Mouse (Mus musculus) midbrain, embryonic 15.5 days (tissue): ENCODE measurements at regions not wholly inside any gene's neighbourhood (a gene's known extent, or its start where the extent isn't known, plus 50 kb on each side); places are given as distances from the start of the nearest gene placed in this dataset.
A peak's percentile ranks its signal among the peaks of the same experiment; 100 is the strongest.

ENCODE experiments used
- ATAC-seq: fragments of 200-750 bp; cut with Nextera tagmentation; replicated peaks from 2 replicates; pipeline ENCODE4 v1.8.0; 2017; ENCODE audit warnings: moderate TSS enrichment
- H3K27ac ChIP-seq: fragments of 300-500 bp; sonication (generic); 2 replicates; pipeline ENCODE4 v1.5.1; 2015; ENCODE audit warnings: mild to moderate bottlenecking, inconsistent platforms
- H3K27me3 ChIP-seq: fragments of 300-500 bp; sonication (generic); replicated peaks from 2 replicates; pipeline ENCODE4 v1.6.1; 2015; ENCODE audit warnings: inconsistent platforms
- H3K36me3 ChIP-seq: fragments of 300-500 bp; sonication (generic); replicated peaks from 2 replicates; pipeline ENCODE4 v1.6.1; 2015; ENCODE audit warnings: inconsistent platforms
- H3K4me1 ChIP-seq: fragments of 300-500 bp; sonication (generic); 2 replicates; pipeline ENCODE4 v1.6.1; 2015; ENCODE audit warnings: inconsistent platforms
- H3K4me2 ChIP-seq: fragments of 300-500 bp; sonication (generic); 2 replicates; pipeline ENCODE4 v1.6.1; 2015; ENCODE audit warnings: inconsistent platforms, mild to moderate bottlenecking, moderate library complexity
- H3K4me3 ChIP-seq: fragments of 300-500 bp; sonication (generic); 2 replicates; pipeline ENCODE4 v1.5.1; 2015; ENCODE audit warnings: mild to moderate bottlenecking, inconsistent platforms
- H3K9ac ChIP-seq: fragments of 300-500 bp; sonication (generic); 2 replicates; pipeline ENCODE4 v1.6.1; 2015; ENCODE audit warnings: mild to moderate bottlenecking, inconsistent platforms
- H3K9me3 ChIP-seq: fragments of 300-500 bp; sonication (generic); 2 replicates; pipeline ENCODE4 v1.6.1; 2016; ENCODE audit warnings: inconsistent platforms
- WGBS: fragments of 180-500 bp; shearing (Covaris S2); methylation state at CpG from one replicate; pipeline ENCODE4 v1.1.7; 2015; ENCODE audit warnings: mixed read lengths; 5-methylcytosine and 5-hydroxymethylcytosine counted together

GRCm38 (mm10) chr15:47289691-47290090 is 6595.0 kb upstream of the Gm7489 start:
- Histone ChIP-seq H3K9ac (no peak overlapping the region), H3K27me3 (no peaks in the 10 kb centered on the region), H3K4me2 (no peak overlapping the region), H3K36me3 (no peaks in the 10 kb centered on the region), H3K27ac (no peak overlapping the region), H3K9me3 (no peaks in the 10 kb centered on the region), H3K4me1 (no peaks in the 10 kb centered on the region), H3K4me3 (no peak overlapping the region)
- WGBS, result 90% methylated on average over 2 of the region's 2 CpGs
- ATAC-seq, result no peak

GRCm38 (mm10) chr15:47299787-47300186 is 6584.9 kb upstream of the Gm7489 start:
- Histone ChIP-seq H3K9me3 (no peaks in the 10 kb centered on the region), H3K27me3 (no peaks in the 10 kb centered on the region), H3K4me1 (no peaks in the 10 kb centered on the region), H3K9ac (no peak overlapping the region), H3K36me3 (no peaks in the 10 kb centered on the region), H3K4me3 (no peak overlapping the region), H3K4me2 (no peak overlapping the region), H3K27ac (no peak overlapping the region)
- WGBS, result 58% methylated on average over 2 of the region's 2 CpGs
- ATAC-seq, result no peak

GRCm38 (mm10) chr15:47330505-47330904 is 6554.2 kb upstream of the Gm7489 start:
- Histone ChIP-seq H3K27me3 (no peaks in the 10 kb centered on the region), H3K9me3 (no peaks in the 10 kb centered on the region), H3K36me3 (no peaks in the 10 kb centered on the region), H3K9ac (no peak overlapping the region), H3K27ac (no peak overlapping the region), H3K4me2 (no peak overlapping the region), H3K4me3 (no peak overlapping the region), H3K4me1 (no peaks in the 10 kb centered on the region)
- WGBS, result 69% methylated on average over 1 of the region's 1 CpGs
- ATAC-seq, result peak; percentile 69
